19 mouse cellular contexts compared by ENCODE assay signal in genomic region chr11:5478831-5479230, GRCm38 (mm10).
"Had no signal": no experiment of that assay in that cellular context is flagged by ENCODE, and none has a peak within 500 bp of the region (broad histone marks: within the 10 kb centered on the region; RNA-seq: fewer than 3 reads in every experiment).

No protein-coding gene starts in this region.

- H3K9ac ChIP-seq: kidney, embryonic 15.5 days; limb, embryonic 13.5 days; liver, embryonic 12.5 days; liver, embryonic 15.5 days; lung, embryonic 15.5 days; neural tube, embryonic 12.5 days had no signal

- H3K4me1 ChIP-seq: kidney, embryonic 15.5 days; limb, embryonic 10.5 days; limb, embryonic 13.5 days; liver, embryonic 12.5 days; liver, embryonic 15.5 days; lung, embryonic 15.5 days; midbrain, embryonic 10.5 days; neural tube, embryonic 12.5 days had no signal

- DNase-seq: kidney, adult 8-10 months; kidney, postnatal 10 days; liver; lung, adult 18-20 months; lung, postnatal 10 days; lung, postnatal 36 days; midbrain, embryonic 14.5 days; retina, postnatal 1 day; thymus, adult 18-20 months; thymus, postnatal 36 days had no signal

- H3K4me3 ChIP-seq: kidney, embryonic 15.5 days; limb, embryonic 10.5 days; limb, embryonic 13.5 days; liver, embryonic 12.5 days; liver, embryonic 15.5 days; lung, embryonic 15.5 days; megakaryocyte, embryonic 14.5 days; midbrain, embryonic 10.5 days; neural tube, embryonic 12.5 days had no signal

- H3K9me3 ChIP-seq: kidney, embryonic 15.5 days; limb, embryonic 10.5 days; limb, embryonic 13.5 days; liver, embryonic 12.5 days; liver, embryonic 15.5 days; lung, embryonic 15.5 days; megakaryocyte, embryonic 14.5 days; midbrain, embryonic 10.5 days; neural tube, embryonic 12.5 days had no signal

- H3K27me3 ChIP-seq: kidney, embryonic 15.5 days; limb, embryonic 13.5 days; liver, embryonic 12.5 days; liver, embryonic 15.5 days; lung, embryonic 15.5 days; neural tube, embryonic 12.5 days had no signal

- H3K36me3 ChIP-seq: kidney, embryonic 15.5 days; limb, embryonic 10.5 days; limb, embryonic 13.5 days; liver, embryonic 12.5 days; liver, embryonic 15.5 days; lung, embryonic 15.5 days; midbrain, embryonic 10.5 days; neural tube, embryonic 12.5 days had no signal

- H3K27ac ChIP-seq: kidney, embryonic 15.5 days; limb, embryonic 10.5 days; limb, embryonic 13.5 days; liver, embryonic 12.5 days; liver, embryonic 15.5 days; lung, embryonic 15.5 days; midbrain, embryonic 10.5 days; neural tube, embryonic 12.5 days had no signal
